Comparison of ENCODE assay signal across 8 mouse cellular contexts in genomic region chr13:38204702-38205482, GRCm38 (mm10). TPM values are rescaled to one million over a fixed set of nuclear protein-coding genes. Genes with fewer than 3 reads are reported as not detected.
A peak's percentile ranks its signal among the peaks of the same experiment; 100 is the strongest.
DNase-seq lines count a peak whose midpoint lies in the region; ATAC-seq and TF ChIP-seq lines count a peak whose summit lies in the region.

Gene Snrnp48 (plus strand): TSS chr13:38204938.

- H3K27me3 ChIP-seq in megakaryocyte, embryonic 14.5 days (replicated peaks) = peaks cover 3% of the 10 kb centered on the region

- H3K9me3 ChIP-seq in megakaryocyte, embryonic 14.5 days = no peaks in the 10 kb centered on the region

- ATAC-seq in activated CD4-positive, CD25-positive, alpha-beta regulatory T cell, adult 4 months = peak; percentile 99

- peak; percentile 71 to 78 for DNase-seq in gastrocnemius, adult 8-10 months (ENCODE audit: low spot score in 2 of 2)
- DNase-seq in hindlimb bud, embryonic 11.5 days (ENCODE audit: extremely low spot score, low read depth, low spot score) = peak; percentile 56
- peak; percentile 69 to 88 for DNase-seq in left cerebral cortex, adult 8-10 months (ENCODE audit: low spot score in 2 of 2)
- DNase-seq in right cerebral cortex, postnatal 10 days (ENCODE audit: low spot score in 2 of 2) = peak; percentile 94
- DNase-seq in urinary bladder, postnatal 25 days (ENCODE audit: low spot score) = peak; percentile 82

- H3K4me1 ChIP-seq in cortical plate, adult 2 months (ENCODE audit: control insufficient read depth, insufficient read depth, low read length) = peaks cover 1% of the 10 kb centered on the region; the same call in 1 of the 2 replicates
- peaks cover 29% of the 10 kb centered on the region for H3K4me1 ChIP-seq in megakaryocyte, embryonic 14.5 days

- peaks cover 21% of the 10 kb centered on the region for H3K36me3 ChIP-seq in megakaryocyte, embryonic 14.5 days (replicated peaks; ENCODE audit: low read length)

- no peak for TF ChIP-seq CTCF in cortical plate, adult 2 months (IDR thresholded peaks at IDR 0.05; ENCODE audit: extremely low read depth, insufficient read depth, low read length)

- H3K27ac ChIP-seq in cortical plate, adult 2 months (ENCODE audit: insufficient read depth, low read length) = peak within 1 kb of the TSS; percentile 15; the same call in 1 of the 2 replicates

- peak within 1 kb of the TSS; percentile 95 for H3K4me3 ChIP-seq in cortical plate, adult 2 months (ENCODE audit: insufficient read depth, low read length)
- H3K4me3 ChIP-seq in megakaryocyte, embryonic 14.5 days (replicated peaks) = peak within 1 kb of the TSS; percentile 99

- peak; percentile 92 for TF ChIP-seq POLR2A in cortical plate, adult 2 months (IDR thresholded peaks at IDR 0.05; ENCODE audit: extremely low read depth, insufficient read depth, low read length)

RNA-seq across cellular contexts. Expression of gene Snrnp48, which starts in this region (rescaled TPM):
- 10 to 100 TPM; 45.9 to 58.9 TPM for polyA plus RNA-seq in activated CD4-positive, CD25-positive, alpha-beta regulatory T cell, adult 4 months (2017; shearing (Covaris generic))
- 30.1 and 30.6 TPM in 2 replicates for polyA plus RNA-seq in cortical plate, adult 2 months (2012; rRNA removed)
- total RNA-seq in gastrocnemius, adult 8-10 months (2022) = 10 to 100 TPM in 1 of 4 experiments, 1 to 10 TPM in 3; 5.3 to 11.3 (median 8.0) TPM
- 10 to 100 TPM; 15.4 to 21.9 (median 18.8) TPM for total RNA-seq in left cerebral cortex, adult 8-10 months (2022)
- 3.0 and 32.8 TPM in 2 replicates for polyA plus RNA-seq in megakaryocyte, embryonic 14.5 days (2012; ENCODE audit: insufficient read depth, low replicate concordance)

Comparison
In these comparisons a context has a peak if more than half of its experiments do, and no peak if none do; other contexts are left out.
1. Peak in every context shown above with its lines: DNase-seq, ATAC-seq, H3K4me3 ChIP-seq and H3K27ac ChIP-seq.